Mouse (Mus musculus) R1 (cell line): Measurements from ENCODE around the gene Klk10.

Experiments used
- DNase-seq: peaks from one replicate; pipeline ENCODE4 v3.0.0-alpha.2; 2018; ENCODE audit warnings: low read depth, low spot score

Gene Klk10

GRCm38 (mm10) chr7:43791591-43791990, 10.8 kb downstream of the Klk10 start, which contains the start of gene Klk9:
Gene Klk9 (plus strand): TSS chr7:43791891.
- no peak for DNase-seq

GRCm38 (mm10) chr7:43796355-43796754, 15.5 kb downstream of the Klk10 start:
- no peak for DNase-seq

GRCm38 (mm10) chr7:43797333-43797769, 16.5 kb downstream of the Klk10 start, which contains the start of gene Klk8:
Gene Klk8 (plus strand): TSS chr7:43797577.
- DNase-seq = peak; percentile 66

GRCm38 (mm10) chr7:43797844-43798462, 17.1 kb downstream of the Klk10 start:
- DNase-seq = peak; percentile 85

- peak; percentile 58 for DNase-seq
Measured at GRCm38 (mm10) chr7:43799876-43800275, 19.0 kb downstream of the Klk10 start.

GRCm38 (mm10) chr7:43810994-43811393, 30.2 kb downstream of the Klk10 start, which contains the start of gene Klk7:
Gene Klk7 (plus strand): TSS chr7:43811294.
- DNase-seq = no peak

GRCm38 (mm10) chr7:43815211-43815610, 34.4 kb downstream of the Klk10 start:
- DNase-seq = no peak

- peak; percentile 74 for DNase-seq
Measured at GRCm38 (mm10) chr7:43816746-43817145, 35.9 kb downstream of the Klk10 start.

GRCm38 (mm10) chr7:43821581-43821980, 40.7 kb downstream of the Klk10 start:
- no peak for DNase-seq

GRCm38 (mm10) chr7:43824199-43824598, 43.4 kb downstream of the Klk10 start, which contains the start of gene Klk6:
Gene Klk6 (plus strand): TSS chr7:43824499.
- DNase-seq = no peak

- DNase-seq = no peak
Measured at GRCm38 (mm10) chr7:43826056-43826455, 45.2 kb downstream of the Klk10 start.

GRCm38 (mm10) chr7:43827706-43828105, 46.9 kb downstream of the Klk10 start:
- no peak for DNase-seq

GRCm38 (mm10) chr7:43829006-43829405, 48.2 kb downstream of the Klk10 start:
- no peak for DNase-seq
